Mouse (Mus musculus): ENCODE data around the gene Fuz. TPM values are rescaled to one million over a fixed set of nuclear protein-coding genes. Genes with fewer than 3 reads are reported as not detected.

The Fuz gene
- polyA plus RNA-seq, 1 experiment from 2014 or later, result 17.6 TPM

DNA sequence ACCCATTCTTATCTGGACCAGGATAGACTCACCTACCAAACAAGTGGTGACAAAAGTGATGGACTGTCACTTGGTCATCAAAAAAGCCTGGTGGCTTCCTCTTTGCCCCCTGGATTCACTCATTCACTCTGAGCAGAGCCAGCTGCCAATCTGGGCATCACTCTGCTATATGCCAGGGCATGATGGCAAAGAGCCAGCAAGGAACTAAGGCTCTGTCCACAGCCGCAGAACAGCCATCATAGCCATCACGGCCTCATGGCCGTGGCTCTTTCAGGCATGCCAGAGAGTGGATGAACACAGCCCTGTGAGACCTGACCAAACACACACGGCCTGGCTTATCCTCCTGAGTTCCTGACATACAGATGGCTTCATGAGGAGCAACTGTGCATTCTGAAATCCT lies 5.1 kb upstream of the Fuz start:
- no peak overlapping the region for H3K27ac ChIP-seq (ENCODE audit: low read depth, low read length)
- peaks cover 21% of the 10 kb centered on the region for H3K4me1 ChIP-seq (replicated peaks; ENCODE audit: control insufficient read depth, insufficient read depth, low read length)

DNA sequence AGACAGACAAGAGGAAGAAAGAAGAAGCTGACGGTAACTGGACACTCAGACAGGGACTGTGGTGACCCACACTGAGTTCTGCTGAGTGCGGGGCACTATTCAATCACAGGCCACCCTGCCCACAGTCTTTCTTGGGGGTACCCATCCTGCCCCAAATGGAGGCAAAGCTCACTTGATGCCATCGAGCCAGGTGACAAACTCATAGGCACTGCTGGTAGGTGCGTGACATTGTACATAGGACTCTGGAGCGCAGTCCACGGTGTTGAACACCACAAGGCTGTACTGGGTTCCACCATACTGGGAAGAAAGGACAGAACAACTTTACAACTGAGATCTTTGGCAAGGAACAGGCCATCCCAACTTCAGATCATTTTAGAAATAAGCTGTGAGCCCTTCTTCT lies 4.3 kb upstream of the Fuz start:
- H3K27ac ChIP-seq (ENCODE audit: low read depth, low read length), result peak overlapping the region; percentile 78
- H3K36me3 ChIP-seq (ENCODE audit: control insufficient read depth, insufficient read depth, low read length), result peaks cover 2% of the 10 kb centered on the region; the same call in 1 of the 2 replicates
- WGBS, result 16% methylated on average over 6 of the region's 6 CpGs
- peaks cover 25% of the 10 kb centered on the region for H3K4me1 ChIP-seq (replicated peaks; ENCODE audit: control insufficient read depth, insufficient read depth, low read length)
- H3K9ac ChIP-seq (ENCODE audit: low read depth, low read length), result peak overlapping the region; percentile 92
- no peak for ATAC-seq (replicated peaks; ENCODE audit: low FRiP score)
- no peaks in the 10 kb centered on the region for H3K9me3 ChIP-seq (ENCODE audit: control insufficient read depth, low read length)
- DNase-seq (ENCODE audit: low spot score), result no peak
- H3K27me3 ChIP-seq (replicated peaks; ENCODE audit: control insufficient read depth, insufficient read depth, low read length), result no peaks in the 10 kb centered on the region
- peak overlapping the region; percentile 79 for H3K4me3 ChIP-seq (ENCODE audit: low read depth, low read length)
- peak overlapping the region; percentile 95 for H3K4me2 ChIP-seq

More for the DNA sequence above, 5.1 kb upstream of the Fuz start:
- ATAC-seq (replicated peaks; ENCODE audit: low FRiP score), result no peak
- H3K27me3 ChIP-seq (replicated peaks; ENCODE audit: control insufficient read depth, insufficient read depth, low read length), result no peaks in the 10 kb centered on the region
- peak overlapping the region; percentile 79 for H3K4me3 ChIP-seq (ENCODE audit: low read depth, low read length)
- WGBS, result 88% methylated on average over 4 of the region's 4 CpGs
- H3K9ac ChIP-seq (ENCODE audit: low read depth, low read length), result peak overlapping the region; percentile 92; the same call in 1 of the 2 replicates
- H3K4me2 ChIP-seq, result peak overlapping the region; percentile 95
- DNase-seq (ENCODE audit: low spot score), result no peak
- H3K9me3 ChIP-seq (ENCODE audit: control insufficient read depth, low read length), result no peaks in the 10 kb centered on the region
- H3K36me3 ChIP-seq (ENCODE audit: control insufficient read depth, insufficient read depth, low read length), result peaks cover 3% of the 10 kb centered on the region; the same call in 1 of the 2 replicates

DNA sequence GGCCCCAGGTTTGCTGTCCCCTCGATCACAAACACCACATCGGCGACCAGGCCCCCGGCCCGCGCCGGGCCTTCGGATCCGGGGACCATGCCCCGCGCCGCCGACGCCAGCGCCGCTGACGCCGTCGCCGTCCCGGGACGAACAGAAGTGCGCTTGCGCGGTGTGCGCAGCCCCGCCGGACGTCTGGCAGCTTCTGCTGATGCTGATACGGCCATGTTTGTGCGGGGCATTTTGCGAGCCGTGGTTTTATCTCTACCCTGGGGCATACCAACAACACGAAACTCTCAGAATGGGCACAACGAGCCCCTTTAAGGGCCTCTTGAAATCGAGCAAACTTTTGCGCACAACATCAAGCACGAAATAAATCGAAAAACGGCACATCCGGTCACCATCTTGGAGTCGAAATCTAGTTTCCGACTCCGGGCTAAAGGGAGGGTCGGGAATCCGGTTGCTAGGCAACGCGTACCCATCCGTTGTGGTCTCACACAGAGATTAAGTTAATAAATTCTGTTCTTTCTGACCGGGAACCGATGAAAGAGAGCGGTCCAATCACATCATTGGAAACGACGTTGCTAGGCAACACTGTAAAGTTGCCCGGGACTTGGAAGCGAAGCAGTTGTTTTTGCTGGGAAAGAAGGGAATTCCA lies 3.5 kb upstream of the Fuz start, which contains the start of gene Med25:
Med25 (minus strand) TSS at position 437 of the 646 bp plus-strand sequence.
- peak within 1 kb of the TSS; percentile 79 for H3K4me3 ChIP-seq (ENCODE audit: low read depth, low read length)
- ATAC-seq (replicated peaks; ENCODE audit: low FRiP score) (peak; percentile 76), DNase-seq (ENCODE audit: low spot score) (peak; percentile 87)
- H3K9ac ChIP-seq (ENCODE audit: low read depth, low read length), result peak within 1 kb of the TSS; percentile 92
- H3K4me2 ChIP-seq, result peak within 1 kb of the TSS; percentile 95
- under 1% methylated on average over 56 of the region's 56 CpGs for WGBS
- H3K27ac ChIP-seq (ENCODE audit: low read depth, low read length), result peak within 1 kb of the TSS; percentile 78
- H3K27me3 ChIP-seq (replicated peaks; ENCODE audit: control insufficient read depth, insufficient read depth, low read length), result no peaks in the 10 kb centered on the region
- H3K4me1 ChIP-seq (replicated peaks; ENCODE audit: control insufficient read depth, insufficient read depth, low read length), result peaks cover 33% of the 10 kb centered on the region
- no peaks in the 10 kb centered on the region; the same call in 1 of the 2 replicates for H3K36me3 ChIP-seq (ENCODE audit: control insufficient read depth, insufficient read depth, low read length)
- H3K9me3 ChIP-seq (ENCODE audit: control insufficient read depth, low read length), result no peaks in the 10 kb centered on the region

DNA sequence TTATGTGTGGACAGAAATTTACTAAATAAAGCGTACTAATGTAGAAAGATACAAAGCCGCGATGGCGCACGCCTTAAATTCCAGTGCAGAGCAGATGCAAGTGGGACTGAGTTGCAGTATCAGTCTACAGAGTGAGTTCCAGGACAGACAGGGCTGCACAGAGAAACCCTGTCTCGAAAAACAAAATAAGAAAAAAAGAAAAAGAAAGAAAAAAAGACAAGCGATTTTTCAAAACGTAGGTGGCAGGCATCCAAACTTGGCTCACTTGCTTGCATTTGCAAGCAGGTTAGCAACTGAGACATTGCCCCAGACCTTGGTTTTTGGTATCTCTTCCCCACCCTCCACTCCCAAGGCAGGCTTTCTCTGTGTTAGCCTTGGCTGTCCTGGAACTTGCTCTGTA lies 2.7 kb upstream of the Fuz start:
- 0 out of 2 replicates have a peak overlapping the region, but pooled peaks have one; percentile 10 for H3K9ac ChIP-seq (ENCODE audit: low read depth, low read length)
- H3K27ac ChIP-seq (ENCODE audit: low read depth, low read length), result peak overlapping the region; percentile 30
- ATAC-seq (replicated peaks; ENCODE audit: low FRiP score) (no peak), DNase-seq (ENCODE audit: low spot score) (no peak)
- peaks cover 35% of the 10 kb centered on the region for H3K4me1 ChIP-seq (replicated peaks; ENCODE audit: control insufficient read depth, insufficient read depth, low read length)
- no peaks in the 10 kb centered on the region for H3K9me3 ChIP-seq (ENCODE audit: control insufficient read depth, low read length)
- H3K36me3 ChIP-seq (ENCODE audit: control insufficient read depth, insufficient read depth, low read length), result no peaks in the 10 kb centered on the region; the same call in 1 of the 2 replicates
- peak overlapping the region; percentile 95 for H3K4me2 ChIP-seq
- 33% methylated on average over 8 of the region's 8 CpGs for WGBS
- no peaks in the 10 kb centered on the region for H3K27me3 ChIP-seq (replicated peaks; ENCODE audit: control insufficient read depth, insufficient read depth, low read length)
- peak overlapping the region; percentile 79; the same call in 1 of the 2 replicates for H3K4me3 ChIP-seq (ENCODE audit: low read depth, low read length)

DNA sequence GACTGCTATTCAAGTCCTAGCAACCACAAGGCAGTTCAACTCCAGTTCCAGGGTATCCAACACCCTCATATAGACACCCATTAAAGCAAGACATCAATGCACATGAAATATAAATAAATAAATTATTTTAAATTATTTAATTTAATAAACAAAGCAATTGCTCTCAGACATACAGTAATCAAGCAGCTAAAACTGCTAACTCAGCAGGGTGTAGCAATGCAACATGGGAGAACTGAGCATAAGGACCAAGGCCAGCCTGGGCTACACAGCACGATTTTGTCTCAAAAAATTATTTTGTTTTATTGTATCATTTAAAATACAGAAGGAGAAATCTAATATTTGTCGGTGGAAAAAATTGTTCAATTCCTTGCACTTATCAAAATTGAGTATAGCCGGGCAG lies 1.7 kb upstream of the Fuz start:
- Histone ChIP-seq H3K4me3 (ENCODE audit: low read depth, low read length) (no peak overlapping the region), H3K36me3 (ENCODE audit: control insufficient read depth, insufficient read depth, low read length) (peaks cover 5% of the 10 kb centered on the region; the same call in 1 of the 2 replicates), H3K27ac (ENCODE audit: low read depth, low read length) (no peak overlapping the region), H3K27me3 (replicated peaks; ENCODE audit: control insufficient read depth, insufficient read depth, low read length) (no peaks in the 10 kb centered on the region), H3K4me2 (no peak overlapping the region), H3K9ac (ENCODE audit: low read depth, low read length) (no peak overlapping the region), H3K4me1 (replicated peaks; ENCODE audit: control insufficient read depth, insufficient read depth, low read length) (peaks cover 38% of the 10 kb centered on the region), H3K9me3 (ENCODE audit: control insufficient read depth, low read length) (no peaks in the 10 kb centered on the region)
- WGBS, result 77% methylated on average over 3 of the region's 3 CpGs
- ATAC-seq (replicated peaks; ENCODE audit: low FRiP score) (no peak), DNase-seq (ENCODE audit: low spot score) (no peak)

DNA sequence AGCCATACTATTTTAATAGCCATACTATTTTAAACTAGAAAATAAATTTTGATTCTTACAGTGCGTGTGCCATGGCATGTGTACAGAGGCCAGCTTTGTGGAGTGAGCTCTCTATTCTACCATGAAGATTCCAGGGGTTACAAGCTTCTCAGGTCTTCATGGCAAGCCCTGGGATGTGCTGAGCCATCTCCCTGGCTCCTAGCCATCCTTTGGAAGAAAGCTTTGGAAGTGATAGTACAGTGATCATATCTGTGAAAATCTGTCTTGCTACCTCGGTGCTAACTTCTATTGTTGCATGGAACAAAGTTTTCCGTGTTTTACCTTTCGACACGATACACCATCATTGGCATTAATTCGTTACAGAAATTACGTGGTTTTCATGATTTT lies 680 bp upstream of the Fuz start:
- ATAC-seq (replicated peaks; ENCODE audit: low FRiP score), result no peak
- 0 out of 2 replicates have a peak overlapping the region, but pooled peaks have one; percentile 30 for H3K27ac ChIP-seq (ENCODE audit: low read depth, low read length)
- H3K4me1 ChIP-seq (replicated peaks; ENCODE audit: control insufficient read depth, insufficient read depth, low read length), result peaks cover 39% of the 10 kb centered on the region
- H3K9me3 ChIP-seq (ENCODE audit: control insufficient read depth, low read length), result no peaks in the 10 kb centered on the region
- H3K36me3 ChIP-seq (ENCODE audit: control insufficient read depth, insufficient read depth, low read length), result peaks cover 12% of the 10 kb centered on the region; the same call in 1 of the 2 replicates
- no peak overlapping the region for H3K9ac ChIP-seq (ENCODE audit: low read depth, low read length)
- WGBS, result 81% methylated on average over 7 of the region's 7 CpGs
- peak overlapping the region; percentile 76 for H3K4me3 ChIP-seq (ENCODE audit: low read depth, low read length)
- no peak for DNase-seq (ENCODE audit: low spot score)
- peak overlapping the region; percentile 86 for H3K4me2 ChIP-seq
- H3K27me3 ChIP-seq (replicated peaks; ENCODE audit: control insufficient read depth, insufficient read depth, low read length), result no peaks in the 10 kb centered on the region

- peak overlapping the region; percentile 76 for H3K27ac ChIP-seq (ENCODE audit: low read depth, low read length)
- DNase-seq (ENCODE audit: low spot score) (no peak), ATAC-seq (replicated peaks; ENCODE audit: low FRiP score) (no peak)
- no peaks in the 10 kb centered on the region for H3K27me3 ChIP-seq (replicated peaks; ENCODE audit: control insufficient read depth, insufficient read depth, low read length)
- peak overlapping the region; percentile 83 for H3K9ac ChIP-seq (ENCODE audit: low read depth, low read length)
- 43% methylated on average over 10 of the region's 10 CpGs for WGBS
- peak overlapping the region; percentile 86 for H3K4me2 ChIP-seq
- H3K36me3 ChIP-seq (ENCODE audit: control insufficient read depth, insufficient read depth, low read length), result peaks cover 20% of the 10 kb centered on the region; the same call in 1 of the 2 replicates
- H3K9me3 ChIP-seq (ENCODE audit: control insufficient read depth, low read length), result no peaks in the 10 kb centered on the region
- H3K4me1 ChIP-seq (replicated peaks; ENCODE audit: control insufficient read depth, insufficient read depth, low read length), result peaks cover 38% of the 10 kb centered on the region
- H3K4me3 ChIP-seq (ENCODE audit: low read depth, low read length), result peak overlapping the region; percentile 76
These were observed 620 bp downstream of the Fuz start for GRCm38 (mm10) chr7:44896499-44896898.

DNA sequence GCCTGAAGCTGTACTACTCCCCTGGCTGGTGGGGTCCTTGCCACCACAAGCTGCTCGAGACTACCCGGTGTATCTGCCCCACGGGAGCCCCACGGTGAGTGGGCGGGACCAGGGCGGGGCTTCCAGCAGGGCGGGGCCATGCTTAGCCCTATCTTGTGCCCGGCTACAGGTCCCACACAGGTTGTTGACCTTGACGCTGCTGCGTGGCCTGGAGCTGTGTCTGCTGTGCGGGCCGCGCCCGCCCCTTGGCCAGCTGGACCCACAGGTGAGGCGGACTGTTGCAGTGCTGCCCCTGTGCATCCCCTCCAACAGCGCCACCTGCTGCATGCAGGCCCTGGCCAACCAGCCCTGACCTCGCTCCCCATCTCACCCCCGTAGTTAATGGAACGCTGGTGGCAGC lies 2.7 kb downstream of the Fuz start:
- WGBS, result 40% methylated on average over 19 of the region's 19 CpGs
- Histone ChIP-seq H3K27ac (ENCODE audit: low read depth, low read length) (peak overlapping the region; percentile 39), H3K9me3 (ENCODE audit: control insufficient read depth, low read length) (no peaks in the 10 kb centered on the region), H3K9ac (ENCODE audit: low read depth, low read length) (no peak overlapping the region), H3K4me1 (replicated peaks; ENCODE audit: control insufficient read depth, insufficient read depth, low read length) (peaks cover 39% of the 10 kb centered on the region), H3K4me2 (peak overlapping the region; percentile 16; the same call in 1 of the 2 replicates), H3K4me3 (ENCODE audit: low read depth, low read length) (0 out of 2 replicates have a peak overlapping the region, but pooled peaks have one; percentile 19), H3K27me3 (replicated peaks; ENCODE audit: control insufficient read depth, insufficient read depth, low read length) (no peaks in the 10 kb centered on the region), H3K36me3 (ENCODE audit: control insufficient read depth, insufficient read depth, low read length) (peaks cover 30% of the 10 kb centered on the region)
- ATAC-seq (replicated peaks; ENCODE audit: low FRiP score) (peak; percentile 27), DNase-seq (ENCODE audit: low spot score) (no peak)

GRCm38 (mm10) chr7:44900632-44901031 lies 4.8 kb downstream of the Fuz start:
- Histone ChIP-seq H3K9ac (ENCODE audit: low read depth, low read length) (no peak overlapping the region), H3K27ac (ENCODE audit: low read depth, low read length) (no peak overlapping the region), H3K36me3 (ENCODE audit: control insufficient read depth, insufficient read depth, low read length) (peaks cover 48% of the 10 kb centered on the region), H3K4me2 (no peak overlapping the region), H3K9me3 (ENCODE audit: control insufficient read depth, low read length) (no peaks in the 10 kb centered on the region), H3K4me1 (replicated peaks; ENCODE audit: control insufficient read depth, insufficient read depth, low read length) (peaks cover 36% of the 10 kb centered on the region), H3K27me3 (replicated peaks; ENCODE audit: control insufficient read depth, insufficient read depth, low read length) (no peaks in the 10 kb centered on the region), H3K4me3 (ENCODE audit: low read depth, low read length) (no peak overlapping the region)
- DNase-seq (ENCODE audit: low spot score), result no peak
- ATAC-seq (replicated peaks; ENCODE audit: low FRiP score), result no peak
- 91% methylated on average over 11 of the region's 11 CpGs for WGBS

All from liver, embryonic 11.5 days (tissue).